Mouse (Mus musculus): ENCODE results near the gene Gm10488. TPM values are rescaled to one million over a fixed set of nuclear protein-coding genes. Genes with fewer than 3 reads are reported as not detected.
"Not testable (repeated sequence)": the region's sequence is repeated elsewhere in the genome, so short reads cannot be mapped to it uniquely, and the experiment has no call there.

The Gm10488 gene
- polyA plus RNA-seq (2014; fragmentation: Nextera tagmentation; extraction: Ambion mirVana) = not detected in 2 replicates

- H3K4me3 ChIP-seq (ENCODE audit: low read depth, low read length); H3K9me3 ChIP-seq (ENCODE audit: control insufficient read depth, low read length); H3K4me2 ChIP-seq; H3K36me3 ChIP-seq (ENCODE audit: control insufficient read depth, insufficient read depth, low read length); H3K27ac ChIP-seq (ENCODE audit: low read depth, low read length); H3K9ac ChIP-seq (ENCODE audit: low read length); H3K4me1 ChIP-seq (ENCODE audit: control insufficient read depth, insufficient read depth, low read length); ATAC-seq (ENCODE audit: low FRiP score); DNase-seq (ENCODE audit: low spot score, missing footprints); H3K27me3 ChIP-seq (ENCODE audit: control insufficient read depth, insufficient read depth, low read length): not testable (repeated sequence)
- WGBS = no CpG with 5 or more reads among the region's 6 CpGs
These were observed at the start of gene Gm10488 for GRCm38 (mm10) chrX:29976014-29976413. TSS of gene Gm10488 (plus strand) at chrX:29976314.

Small RNAs within 50 kb of the gene (microRNA-seq; reads per million reads assigned to microRNA genes)
- gene Gm44298 = not detected
